ENCODE assay signal across 32 mouse cellular contexts in genomic region chrX:146428506-146428905, GRCm38 (mm10).
"Had no signal": no experiment of that assay in that cellular context is flagged by ENCODE, and none has a peak within 500 bp of the region (broad histone marks: within the 10 kb centered on the region; RNA-seq: fewer than 3 reads in every experiment).

No protein-coding gene starts in this region.

- H3K36me3 ChIP-seq: limb, embryonic 10.5 days; limb, embryonic 12.5 days; limb, embryonic 13.5 days; limb, embryonic 15.5 days; liver, embryonic 12.5 days; liver, embryonic 13.5 days; liver, embryonic 15.5 days; lung, embryonic 15.5 days; midbrain, embryonic 10.5 days; midbrain, embryonic 12.5 days; midbrain, embryonic 13.5 days; midbrain, embryonic 15.5 days; neural tube, embryonic 12.5 days had no signal

- DNase-seq: left cerebral cortex, postnatal 4 days; liver; liver, embryonic 13.5 days; liver, postnatal 0 days; lung, adult 18-20 months; lung, adult 2 months; lung, embryonic 14.5 days; lung, postnatal 10 days; lung, postnatal 14 days; lung, postnatal 36 days; lung, postnatal 4 days; midbrain, embryonic 14.5 days had no signal

- H3K4me1 ChIP-seq: limb, embryonic 10.5 days; limb, embryonic 12.5 days; limb, embryonic 13.5 days; limb, embryonic 15.5 days; liver, embryonic 12.5 days; liver, embryonic 13.5 days; liver, embryonic 15.5 days; lung, embryonic 15.5 days; megakaryocyte, embryonic 14.5 days; midbrain, embryonic 10.5 days; midbrain, embryonic 12.5 days; midbrain, embryonic 13.5 days; midbrain, embryonic 15.5 days; neural tube, embryonic 12.5 days had no signal

- H3K27ac ChIP-seq: limb, embryonic 10.5 days; limb, embryonic 12.5 days; limb, embryonic 13.5 days; limb, embryonic 15.5 days; liver, embryonic 12.5 days; liver, embryonic 13.5 days; liver, embryonic 14.5 days; liver, embryonic 15.5 days; lung, embryonic 15.5 days; macrophage; midbrain, embryonic 10.5 days; midbrain, embryonic 12.5 days; midbrain, embryonic 13.5 days; midbrain, embryonic 15.5 days; neural tube, embryonic 12.5 days had no signal

- H3K9ac ChIP-seq: limb, embryonic 12.5 days; limb, embryonic 13.5 days; limb, embryonic 15.5 days; liver, embryonic 12.5 days; liver, embryonic 13.5 days; liver, embryonic 14.5 days; liver, embryonic 15.5 days; liver, postnatal 0 days; lung, embryonic 14.5 days; lung, embryonic 15.5 days; midbrain, embryonic 12.5 days; midbrain, embryonic 13.5 days; midbrain, embryonic 15.5 days; neural tube, embryonic 12.5 days had no signal

- ATAC-seq: liver, embryonic 12.5 days; liver, postnatal 0 days; lung, postnatal 0 days; midbrain, embryonic 13.5 days; midbrain, embryonic 15.5 days; midbrain, embryonic 16.5 days had no signal

- H3K4me3 ChIP-seq: limb, embryonic 10.5 days; limb, embryonic 12.5 days; limb, embryonic 13.5 days; limb, embryonic 15.5 days; liver, embryonic 12.5 days; liver, embryonic 13.5 days; liver, embryonic 15.5 days; lung, embryonic 15.5 days; megakaryocyte, embryonic 14.5 days; midbrain, embryonic 10.5 days; midbrain, embryonic 12.5 days; midbrain, embryonic 13.5 days; midbrain, embryonic 15.5 days; myocyte; neural tube, embryonic 12.5 days had no signal

- H3K27me3 ChIP-seq: limb, embryonic 12.5 days; limb, embryonic 13.5 days; limb, embryonic 15.5 days; liver, embryonic 12.5 days; liver, embryonic 13.5 days; liver, embryonic 15.5 days; lung, embryonic 15.5 days; megakaryocyte, embryonic 14.5 days; midbrain, embryonic 12.5 days; midbrain, embryonic 13.5 days; midbrain, embryonic 15.5 days; neural tube, embryonic 12.5 days had no signal

- H3K4me2 ChIP-seq: limb, embryonic 12.5 days; limb, embryonic 13.5 days; limb, embryonic 15.5 days; liver, embryonic 11.5 days; liver, embryonic 12.5 days; liver, embryonic 13.5 days; liver, embryonic 15.5 days; lung, embryonic 14.5 days; lung, embryonic 15.5 days; midbrain, embryonic 11.5 days; midbrain, embryonic 12.5 days; midbrain, embryonic 13.5 days; midbrain, embryonic 15.5 days; neural tube, embryonic 12.5 days had no signal

- H3K9me3 ChIP-seq: limb, embryonic 10.5 days; limb, embryonic 12.5 days; limb, embryonic 13.5 days; limb, embryonic 15.5 days; liver, embryonic 12.5 days; liver, embryonic 13.5 days; liver, embryonic 15.5 days; lung, embryonic 15.5 days; megakaryocyte, embryonic 14.5 days; midbrain, embryonic 10.5 days; midbrain, embryonic 12.5 days; midbrain, embryonic 13.5 days; midbrain, embryonic 15.5 days; neural tube, embryonic 12.5 days had no signal
